Mouse (Mus musculus) ES-E14 (cell line): ENCODE data around the gene Adpgk. TPM values are rescaled to one million over a fixed set of nuclear protein-coding genes. Genes with fewer than 3 reads are reported as not detected.

ENCODE experiments used
- DNase-seq: peaks from one replicate; pipeline ENCODE4 v3.0.0-alpha.2; 2013; ENCODE audit warnings: low read depth, low spot score
- H3K27ac ChIP-seq: 2 replicates; pipeline ENCODE4 v1.5.1; 2012; ENCODE audit warnings: low read depth, mild to moderate bottlenecking, low read length, moderate library complexity, mixed read lengths; ENCODE audit not compliant: poor library complexity, insufficient read depth, severe bottlenecking
- H3K36me3 ChIP-seq: 2 replicates; pipeline ENCODE4 v1.6.1; 2012; ENCODE audit warnings: mild to moderate bottlenecking, low read length, moderate library complexity, mixed read lengths; ENCODE audit not compliant: control insufficient read depth, poor library complexity, insufficient read depth, severe bottlenecking
- H3K4me1 ChIP-seq, 2 experiments: fragments of 150-350 bp in 1 of 2; sonication (generic) in 1 of 2; 2 replicates each; pipeline ENCODE4 v1.6.1; 2012; ENCODE audit warnings: low read length in 2 of 2, mild to moderate bottlenecking in 1 of 2, mixed read lengths in 1 of 2; ENCODE audit not compliant: control insufficient read depth in 2 of 2, insufficient read depth in 2 of 2, poor library complexity in 1 of 2
- H3K4me3 ChIP-seq, 2 experiments: fragments of 150-350 bp in 1 of 2; sonication (generic) in 1 of 2; 2 replicates each; pipeline ENCODE4 v1.5.1; 2012; ENCODE audit warnings: low read length in 2 of 2, low read depth in 1 of 2, mild to moderate bottlenecking in 1 of 2, mixed read lengths in 1 of 2; ENCODE audit not compliant: insufficient read depth in 1 of 2, poor library complexity in 1 of 2, severe bottlenecking in 1 of 2
- H3K9ac ChIP-seq: 2 replicates; pipeline ENCODE4 v1.6.1; 2012; ENCODE audit warnings: low read depth, mild to moderate bottlenecking, low read length, mixed read lengths; ENCODE audit not compliant: poor library complexity, insufficient read depth, severe bottlenecking
- H3K9me3 ChIP-seq: fragments of 150-350 bp; sonication (generic); 2 replicates; pipeline ENCODE4 v1.6.1; 2012; ENCODE audit warnings: low read depth, mild to moderate bottlenecking, low read length; ENCODE audit not compliant: control insufficient read depth, insufficient read depth
- CHD2 ChIP-seq: IDR thresholded peaks from 2 replicates; pipeline ENCODE4 v1.6.1; 2014; ENCODE audit warnings: mild to moderate bottlenecking, low read depth, low read length, inconsistent platforms
- HCFC1 ChIP-seq: IDR thresholded peaks from 2 replicates; pipeline ENCODE4 v1.6.1; 2012; ENCODE audit warnings: low read length, inconsistent platforms, borderline replicate concordance; ENCODE audit not compliant: insufficient read depth
- MAFK ChIP-seq: IDR thresholded peaks from 2 replicates; pipeline ENCODE4 v1.6.1; 2014; ENCODE audit warnings: mild to moderate bottlenecking, low read depth, low read length, inconsistent platforms; ENCODE audit not compliant: insufficient read depth
- ZC3H11A ChIP-seq: IDR thresholded peaks from 2 replicates; pipeline ENCODE4 v1.6.1; 2012; ENCODE audit warnings: low read depth, mild to moderate bottlenecking, inconsistent platforms, low read length, borderline replicate concordance
- ZNF384 ChIP-seq: IDR thresholded peaks from 2 replicates; pipeline ENCODE4 v1.6.1; 2012; ENCODE audit warnings: low read depth, low read length, inconsistent platforms
- in situ Hi-C, 2 experiments: fragments of 600-800 bp; cut with MboI; formaldehyde crosslinking; loops; one replicate each; pipeline ENCODE4 v1.15.1; 2025; ENCODE audit warnings: low sequenced_read_pairs in 2 of 2, inconsistent platforms in 1 of 2; ENCODE audit not compliant: unreplicated experiment in 2 of 2
- total RNA-seq: library from RNA; depleted of rRNA; stranded (reverse); fragments of 300-350 nt; gene quantifications from 2 replicates; pipeline ENCODE4 v1.2.3, GENCODE M21; 2012

Adpgk gene
- total RNA-seq, 1 experiment: 65.7 TPM

DNA sequence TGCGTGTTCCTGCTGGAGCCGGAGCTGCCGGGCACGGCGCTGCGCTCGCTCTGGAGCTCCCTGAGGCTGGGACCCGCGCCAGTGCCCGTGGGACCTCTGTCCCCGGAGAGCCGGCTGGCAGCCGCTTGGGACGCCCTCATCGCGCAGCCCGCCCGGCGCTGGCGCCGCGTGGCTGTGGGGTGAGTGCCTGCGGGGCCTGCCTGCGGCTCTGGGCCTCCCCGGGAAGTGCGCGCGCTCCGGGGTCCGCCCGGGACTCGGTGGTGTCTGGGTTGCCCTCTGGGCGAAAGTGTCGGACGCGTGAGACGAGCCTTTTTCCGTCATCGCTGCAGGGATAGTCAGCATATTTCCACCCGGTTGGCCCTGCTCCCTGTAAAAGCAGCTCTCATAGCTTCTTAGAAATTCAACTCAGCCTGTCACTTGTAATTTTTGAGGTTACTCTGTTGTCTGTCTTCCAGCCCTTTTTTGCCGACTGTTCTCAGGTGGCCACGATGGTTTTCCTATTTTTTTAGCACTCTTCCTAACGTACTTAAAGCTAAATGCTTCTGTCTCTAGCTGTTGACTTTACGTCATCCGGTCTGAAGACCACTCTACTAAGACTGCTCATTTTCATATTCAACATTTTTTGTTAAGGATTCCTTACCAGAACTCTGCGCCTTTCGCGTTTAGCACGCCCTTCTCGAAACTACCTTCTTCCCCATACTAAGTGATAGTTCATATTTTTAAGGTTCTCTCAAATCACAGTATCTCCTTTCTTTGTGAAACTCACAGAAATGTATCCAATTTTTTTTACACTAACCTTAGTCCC is 532 bp downstream of the Adpgk start:
- peak overlapping the region; percentile 61 for H3K27ac ChIP-seq
- in situ Hi-C loops: no loop called here

DNA sequence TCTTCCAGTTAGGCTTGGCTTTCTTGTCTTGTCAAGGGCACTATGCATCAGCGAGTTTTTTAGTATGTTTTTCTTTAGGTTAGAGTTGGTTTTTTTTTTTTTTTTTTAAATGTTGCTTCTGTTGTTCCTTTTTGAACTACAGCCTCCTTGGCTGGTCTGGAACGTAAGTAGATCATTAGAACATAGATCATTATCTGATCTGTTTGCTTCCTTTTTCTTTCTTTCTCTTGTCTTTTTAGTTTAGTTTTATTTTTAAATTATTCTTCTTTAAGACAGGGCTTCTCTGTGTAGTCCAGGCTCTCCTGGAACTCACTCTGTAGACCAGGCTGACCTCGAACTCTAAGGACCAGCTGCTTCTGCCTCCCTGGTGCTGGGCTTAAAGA is 1.1 kb downstream of the Adpgk start:
- no peak for DNase-seq
- no peak for TF ChIP-seq ZNF384
- no peak for TF ChIP-seq HCFC1
- no peak for TF ChIP-seq CHD2
- TF ChIP-seq ZC3H11A: no peak
- TF ChIP-seq MAFK: no peak
- Histone ChIP-seq H3K9ac (no peak overlapping the region; the same call in 1 of the 2 replicates), H3K36me3 (peaks cover 5% of the 10 kb centered on the region), H3K4me3 (peak overlapping the region; percentile 82; a peak in 3 of 4 replicates), H3K9me3 (no peaks in the 10 kb centered on the region), H3K27ac (no peak overlapping the region), H3K4me1 (peaks cover 0 to 1% of the 10 kb centered on the region in 2 experiments; a peak in 3 of 4 replicates)
- in situ Hi-C loops: no loop called here

More for the DNA sequence above, 532 bp downstream of the Adpgk start:
- Histone ChIP-seq H3K36me3 (peaks cover 2% of the 10 kb centered on the region; the same call in 1 of the 2 replicates), H3K9ac (peak overlapping the region; percentile 94), H3K4me1 (peaks cover 0 to 1% of the 10 kb centered on the region in 2 experiments; a peak in 3 of 4 replicates), H3K4me3 (peak overlapping the region; percentile 82), H3K9me3 (no peaks in the 10 kb centered on the region)
- no peak for DNase-seq
- TF ChIP-seq ZC3H11A (no peak), ZNF384 (no peak), HCFC1 (no peak), CHD2 (no peak), MAFK (no peak)

DNA sequence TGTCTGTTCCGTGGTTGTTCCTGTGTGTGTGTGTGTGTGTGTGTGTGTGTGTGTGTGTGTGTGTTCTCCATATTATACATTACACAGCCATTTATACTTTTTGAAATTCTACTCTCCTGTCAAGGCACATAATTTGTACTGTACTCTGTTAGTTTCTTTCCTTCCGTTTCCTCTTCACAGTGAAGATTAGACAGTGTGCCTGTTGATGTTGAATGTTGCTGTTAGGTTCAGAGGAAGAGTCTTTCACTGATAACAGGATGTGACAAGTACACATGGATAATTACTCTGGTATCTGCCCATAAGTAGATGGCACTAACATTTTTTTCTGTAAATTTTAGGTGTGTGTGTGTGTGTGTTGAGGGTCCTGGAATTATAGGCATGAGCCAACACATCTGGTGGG is 5.1 kb downstream of the Adpgk start:
- Histone ChIP-seq H3K27ac (no peak overlapping the region), H3K36me3 (peaks cover 21% of the 10 kb centered on the region), H3K9me3 (no peaks in the 10 kb centered on the region), H3K4me1 (no peaks in the 10 kb centered on the region; a peak in 2 of 4 replicates), H3K4me3 (no peak overlapping the region), H3K9ac (no peak overlapping the region)
- DNase-seq: no peak
- no peak for TF ChIP-seq ZC3H11A
- in situ Hi-C loops: no loop called here

DNA sequence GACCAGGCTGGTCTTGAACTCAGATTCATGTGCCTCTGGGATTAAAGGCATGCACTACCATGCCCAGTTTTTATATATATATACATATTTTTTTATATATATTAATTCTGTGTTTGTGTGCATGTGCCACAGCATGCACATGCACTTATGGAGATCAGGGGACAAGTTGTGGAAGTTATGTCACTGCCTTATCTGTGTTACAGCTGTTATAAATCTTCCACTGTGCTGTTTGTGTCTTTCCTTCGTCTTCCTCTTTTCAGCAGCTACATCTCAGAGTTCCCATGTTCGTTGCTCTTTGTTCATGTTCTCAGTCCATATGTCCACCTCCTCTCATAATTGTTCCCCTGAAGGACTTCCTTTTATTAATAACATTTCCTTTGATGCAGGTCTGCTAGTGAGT is 16.5 kb downstream of the Adpgk start:
- TF ChIP-seq ZNF384 (no peak), CHD2 (no peak), MAFK (no peak), ZC3H11A (no peak), HCFC1 (no peak)
- no peak overlapping the region for H3K4me3 ChIP-seq
- no peak overlapping the region for H3K27ac ChIP-seq
- no peak overlapping the region for H3K9ac ChIP-seq
- H3K4me1 ChIP-seq: no peaks in the 10 kb centered on the region
- no peak for DNase-seq
- in situ Hi-C loops: no loop called here
- no peaks in the 10 kb centered on the region for H3K9me3 ChIP-seq
- H3K36me3 ChIP-seq: peaks cover 15% of the 10 kb centered on the region
